Mouse (Mus musculus) regulatory T cell (primary cell): Measurements from ENCODE around the gene Polr3b.

ENCODE experiments used
- in situ Hi-C: fragments of 300-600 bp; cut with MboI, MseI; formaldehyde crosslinking; loops from one replicate; pipeline ENCODE4 v1.15.1; 2025; ENCODE audit warnings: high pct_unique_total_duplicates

Gene Polr3b

DNA sequence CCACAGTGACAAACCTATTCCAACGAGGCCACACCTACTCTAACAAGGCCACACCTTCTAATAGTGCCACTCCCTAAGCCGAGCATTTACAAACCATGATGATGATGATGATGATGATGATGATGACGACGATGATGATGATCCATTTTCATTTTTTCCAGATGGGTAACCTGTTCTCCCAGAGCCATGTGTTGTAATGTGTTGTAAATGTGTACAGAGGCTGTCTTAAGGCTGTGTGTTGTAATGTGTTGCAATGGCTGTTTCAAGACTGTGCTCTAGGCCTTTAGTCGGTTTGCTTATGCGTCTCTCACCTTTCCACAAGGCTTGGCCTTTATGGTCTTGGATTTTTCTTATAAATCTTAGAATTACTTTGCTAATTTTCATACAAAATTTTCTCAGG is 40.0 kb downstream of the Polr3b start:
- in situ Hi-C loops, result no loop called here

DNA sequence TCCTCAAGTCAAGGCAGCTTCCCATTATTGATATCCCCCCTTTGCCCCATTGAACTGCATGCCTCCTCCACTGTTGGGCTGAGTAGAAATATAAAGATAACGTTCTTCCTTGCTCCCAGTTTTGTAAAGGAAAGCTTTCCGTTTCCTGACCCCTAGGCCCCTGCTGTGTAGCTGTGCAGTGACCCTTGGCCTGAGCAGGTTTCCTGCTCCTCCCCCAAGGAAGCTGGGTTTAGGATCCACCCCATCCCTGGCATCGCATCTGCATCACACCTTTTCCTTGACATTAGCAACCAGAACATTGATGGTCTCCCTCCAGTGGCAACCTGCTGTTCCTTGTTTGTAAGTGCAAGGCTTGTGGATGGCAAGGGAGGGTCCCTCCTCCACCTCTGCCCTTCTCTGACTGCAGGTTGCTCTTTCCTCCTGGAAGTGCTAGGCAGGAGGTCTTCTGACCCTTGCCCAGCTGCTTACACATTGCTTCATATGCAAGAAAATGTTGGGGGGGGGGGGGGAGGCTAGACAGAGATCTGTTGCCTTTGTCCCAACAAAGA is 43.7 kb downstream of the Polr3b start:
- in situ Hi-C loops, result no loop called here

DNA sequence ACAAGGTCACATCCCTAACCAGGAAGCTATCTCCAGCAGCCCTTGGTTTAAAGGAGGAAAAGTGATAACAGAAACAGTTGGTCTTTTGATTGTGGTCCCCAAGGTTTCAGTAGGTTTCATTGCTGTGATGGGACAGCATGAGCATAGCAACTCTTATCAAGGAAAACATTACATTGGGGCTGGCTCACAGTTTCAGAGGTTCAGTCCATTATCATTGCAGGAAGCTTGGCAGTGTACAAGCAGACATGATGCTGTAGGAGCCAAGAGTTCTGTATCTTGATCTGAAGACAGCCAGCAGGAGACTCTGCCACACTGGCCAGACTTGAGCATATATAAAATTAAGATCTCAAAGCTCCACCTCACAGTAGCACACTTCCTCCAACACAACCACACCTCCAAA is 53.6 kb downstream of the Polr3b start:
- in situ Hi-C loops, result no loop called here

DNA sequence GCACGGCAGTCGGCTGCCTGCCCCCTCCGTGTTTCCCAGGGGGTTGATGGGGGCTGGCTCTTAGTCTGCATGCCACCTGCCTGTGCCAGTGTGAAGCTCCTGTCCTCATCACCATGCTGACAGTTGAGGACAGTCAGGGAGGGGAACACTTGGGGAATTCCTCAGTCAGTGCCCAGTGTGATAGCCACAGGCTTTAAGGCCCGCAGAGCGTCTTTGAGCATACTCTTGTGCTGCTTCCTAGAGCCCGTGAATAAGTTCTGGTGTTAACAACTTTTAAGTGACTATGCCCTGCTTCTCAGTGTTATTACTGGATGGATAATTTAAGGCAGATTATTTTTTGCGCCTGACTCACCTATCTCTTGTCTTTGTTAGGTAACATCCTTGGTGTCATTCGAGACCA is 54.4 kb downstream of the Polr3b start:
- in situ Hi-C loops, result no loop called here

DNA sequence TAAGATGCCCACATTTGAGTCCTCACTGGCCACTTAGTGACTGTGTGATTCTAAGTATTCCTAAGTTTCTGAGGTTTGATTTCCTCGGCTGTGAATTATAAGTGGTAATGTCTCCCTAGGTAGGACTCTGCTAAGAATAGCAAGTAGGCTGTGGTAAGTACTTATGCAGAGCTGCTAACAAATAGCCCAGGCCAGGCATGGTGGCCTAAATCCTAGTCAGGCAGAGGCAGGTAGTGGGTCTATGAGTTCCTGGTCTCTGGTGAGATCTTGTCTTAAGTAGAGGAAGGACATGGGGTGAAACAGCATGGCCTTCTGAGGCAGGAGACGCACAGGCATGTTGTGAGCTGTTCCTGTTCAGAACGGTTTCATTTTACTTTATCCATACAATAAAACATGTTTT is 55.8 kb downstream of the Polr3b start:
- in situ Hi-C loops, result no loop called here

DNA sequence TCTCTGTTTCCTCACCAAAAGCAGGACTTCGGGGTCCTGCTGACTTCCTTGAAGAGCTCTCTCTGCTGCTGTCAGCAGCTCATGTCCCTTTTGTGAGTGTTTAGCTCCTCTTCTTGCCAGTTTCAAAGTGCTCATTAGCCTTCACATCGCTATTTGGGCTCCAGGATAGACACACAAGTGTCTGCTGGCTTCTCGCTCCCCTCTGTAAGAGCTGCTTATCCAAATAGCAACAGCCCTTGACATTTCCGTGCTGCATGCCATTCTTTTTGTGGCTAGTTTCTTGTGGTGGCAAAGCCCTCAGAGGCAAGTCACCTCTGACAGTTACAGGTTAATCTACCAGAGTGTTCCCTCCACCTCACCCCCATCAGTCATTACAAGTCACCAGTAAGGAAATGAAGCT is 56.3 kb downstream of the Polr3b start:
- in situ Hi-C loops, result no loop called here

DNA sequence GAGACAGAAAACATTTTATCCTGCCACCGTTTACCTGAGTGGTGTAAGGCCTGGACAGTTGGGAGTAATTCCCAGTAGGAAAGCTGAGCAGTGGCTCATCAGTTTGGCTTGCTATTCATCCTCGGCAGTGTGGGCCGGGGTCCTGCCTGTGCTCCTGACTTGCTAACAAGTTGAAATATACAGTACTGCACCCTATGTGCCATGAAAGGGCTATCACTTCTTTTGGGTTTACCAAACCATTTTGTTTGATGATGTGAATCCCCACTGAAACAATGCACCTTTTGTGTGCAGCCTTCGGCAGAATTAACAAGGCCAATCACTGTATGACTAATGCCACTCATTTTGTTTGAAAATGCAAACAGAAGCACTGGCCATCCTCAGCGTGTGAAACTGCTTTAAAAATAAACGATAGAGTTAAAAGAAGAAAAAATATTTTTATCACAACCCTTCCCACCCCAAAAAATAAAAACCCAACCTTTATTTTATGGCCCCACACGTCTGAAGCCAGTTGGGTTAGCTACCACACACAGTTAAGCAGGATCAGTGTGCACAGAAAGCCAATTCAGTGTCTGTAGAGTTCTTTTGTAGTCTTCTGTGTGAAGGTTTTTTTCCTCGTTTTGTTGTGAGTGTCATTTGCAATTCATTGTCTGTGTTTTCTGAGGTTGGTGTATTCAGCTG is 63.5 kb downstream of the Polr3b start:
- in situ Hi-C loops, result no loop called here

DNA sequence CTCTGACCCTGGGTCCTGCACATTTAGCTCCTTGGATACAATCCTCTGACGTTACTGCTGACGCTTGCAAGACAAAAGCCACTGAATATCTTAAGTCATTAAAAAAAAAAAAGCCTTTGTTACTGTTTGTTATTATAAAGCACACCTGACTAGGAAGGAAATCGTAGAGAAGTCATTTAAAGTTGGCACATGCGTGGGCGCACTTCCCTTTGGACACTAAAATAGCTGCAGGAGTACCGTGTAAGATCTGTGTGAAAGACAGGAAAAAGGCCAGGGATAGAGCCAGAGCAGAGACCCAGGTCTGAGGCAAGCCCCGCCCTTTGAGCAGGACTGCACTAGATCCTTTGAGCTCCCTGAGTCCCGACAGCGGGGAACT is 64.0 kb downstream of the Polr3b start:
- in situ Hi-C loops, result no loop called here

DNA sequence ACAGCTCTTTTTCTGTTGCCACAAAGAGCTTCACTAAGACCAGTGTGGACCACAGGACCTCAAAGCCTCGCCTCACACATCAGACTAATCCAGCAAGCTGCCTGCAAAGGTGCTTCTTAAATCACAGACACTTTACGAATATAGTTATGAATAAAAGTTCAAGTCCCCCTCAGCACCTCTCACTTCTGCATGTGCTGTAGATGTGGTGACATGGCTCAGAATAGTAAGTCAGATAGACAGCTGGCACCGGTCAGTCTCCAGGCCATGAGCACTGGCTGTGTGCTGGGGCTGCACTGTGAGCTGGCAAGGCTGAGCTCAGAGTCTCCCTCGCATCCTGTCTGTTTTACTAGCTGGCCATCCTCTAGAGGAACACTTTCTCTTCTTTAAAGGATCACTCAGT is 64.6 kb downstream of the Polr3b start:
- in situ Hi-C loops, result no loop called here

DNA sequence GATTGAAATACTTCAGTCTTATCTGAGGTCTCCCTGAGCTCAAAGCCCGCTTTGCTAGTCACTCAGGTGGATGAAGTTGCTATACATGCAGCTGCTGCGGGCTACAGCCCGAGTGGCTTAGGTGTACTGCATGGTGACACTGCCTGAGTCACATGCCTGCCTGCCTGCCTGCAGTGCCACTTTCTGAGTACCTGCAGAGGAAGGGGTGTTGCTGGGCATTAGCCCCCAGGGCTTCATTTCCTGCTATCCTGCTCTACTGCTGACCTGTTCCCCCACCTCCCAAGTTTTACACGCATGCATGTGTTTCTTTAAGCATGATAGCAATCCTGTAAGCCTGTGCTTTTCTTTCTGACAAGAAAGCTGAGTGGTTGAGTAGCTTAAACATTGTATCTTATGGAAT is 65.6 kb downstream of the Polr3b start:
- in situ Hi-C loops, result no loop called here

DNA sequence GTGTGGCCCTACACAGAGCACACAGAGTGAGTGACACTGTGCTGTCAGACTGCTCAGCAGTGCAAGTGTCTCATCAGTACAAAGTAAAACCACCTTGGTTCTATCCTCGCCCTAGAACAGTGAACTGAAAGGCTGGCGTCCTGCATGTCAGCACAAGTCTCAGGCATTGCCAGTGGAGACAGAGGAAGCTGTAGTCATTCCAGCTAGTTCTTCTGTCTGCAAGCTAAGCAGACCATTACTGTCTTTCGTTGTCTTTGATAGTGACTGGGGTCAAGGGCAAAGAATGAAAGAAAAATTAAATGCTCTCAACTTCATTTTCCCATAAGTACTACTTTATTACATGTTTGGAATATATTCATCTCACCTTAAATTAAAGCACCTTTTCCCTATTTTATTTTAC is 67.8 kb downstream of the Polr3b start:
- in situ Hi-C loops, result no loop called here

DNA sequence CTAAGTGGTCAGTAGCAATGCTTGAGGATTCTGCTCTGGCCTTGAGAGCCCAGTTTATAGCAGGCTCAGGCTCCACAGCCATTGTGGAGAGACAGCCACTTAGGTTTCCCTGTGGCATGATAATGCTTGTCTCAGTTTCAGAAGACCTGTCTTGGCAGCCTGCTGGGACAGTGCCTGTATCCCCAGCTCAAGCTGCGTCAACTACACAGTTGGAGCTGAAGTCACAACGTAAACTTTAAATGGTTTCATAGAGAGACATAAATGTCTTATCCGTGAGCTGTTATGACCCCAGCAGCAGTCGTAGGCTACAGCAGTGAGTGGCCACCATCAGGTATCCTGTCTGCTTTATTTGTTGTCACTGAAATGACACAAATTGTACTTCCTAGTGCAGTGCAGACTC is 68.7 kb downstream of the Polr3b start:
- in situ Hi-C loops, result no loop called here

DNA sequence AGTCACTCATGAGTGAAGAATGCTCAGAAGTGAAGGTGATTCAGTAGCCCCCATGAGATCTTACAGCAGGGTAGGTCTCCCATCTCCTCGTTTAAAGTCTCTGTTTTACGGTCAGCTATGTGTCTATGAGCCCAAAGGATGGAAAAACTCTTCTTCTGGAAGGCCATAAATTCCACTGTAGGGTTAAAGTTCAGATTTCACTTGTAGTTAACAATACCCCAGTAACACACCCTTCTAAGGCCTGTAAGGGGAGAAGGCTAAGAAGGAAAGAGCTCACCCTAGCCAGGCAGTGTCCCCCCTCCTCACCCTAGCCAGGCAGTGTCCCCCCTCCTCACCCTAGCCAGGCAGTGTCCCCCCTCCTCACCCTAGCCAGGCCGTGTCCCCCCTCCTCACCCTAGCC is 69.6 kb downstream of the Polr3b start:
- in situ Hi-C loops, result no loop called here

DNA sequence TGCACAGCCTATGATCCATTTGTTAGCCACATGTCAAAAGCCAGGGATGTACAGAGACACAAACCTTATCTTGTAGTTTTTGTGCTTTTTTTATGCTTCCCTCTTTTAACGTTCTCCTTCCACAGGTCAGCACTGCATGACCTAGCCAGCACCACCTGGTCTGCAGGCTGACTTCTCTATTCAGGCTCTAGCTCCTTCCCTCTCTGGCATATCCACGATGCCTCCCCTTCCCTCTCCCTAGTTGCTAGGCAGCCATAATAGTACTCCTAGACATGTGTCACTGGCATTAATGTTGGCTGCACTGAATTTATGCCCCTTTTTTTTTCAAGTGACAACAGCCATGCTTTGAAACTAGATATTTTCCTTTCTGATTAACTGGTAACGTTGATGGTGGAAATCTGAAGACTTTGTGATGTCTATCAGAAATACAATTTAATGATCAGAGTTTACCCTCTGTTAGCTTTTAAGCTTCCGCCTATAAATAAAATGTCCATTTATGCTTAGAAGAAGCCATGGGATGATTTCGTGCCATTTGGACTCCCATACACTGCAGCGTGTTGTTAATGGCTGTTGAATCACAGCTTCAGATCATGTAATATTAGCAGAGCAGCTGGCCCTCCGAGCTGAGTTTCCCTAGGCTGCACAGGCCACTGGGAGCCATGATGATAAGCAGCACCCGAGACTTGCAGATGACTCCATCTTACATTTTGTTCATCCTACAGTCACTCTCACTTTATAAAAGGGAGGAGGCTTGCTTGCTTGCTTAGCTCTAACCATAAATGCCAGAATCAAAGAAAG is 71.9 kb downstream of the Polr3b start:
- in situ Hi-C loops, result no loop called here

DNA sequence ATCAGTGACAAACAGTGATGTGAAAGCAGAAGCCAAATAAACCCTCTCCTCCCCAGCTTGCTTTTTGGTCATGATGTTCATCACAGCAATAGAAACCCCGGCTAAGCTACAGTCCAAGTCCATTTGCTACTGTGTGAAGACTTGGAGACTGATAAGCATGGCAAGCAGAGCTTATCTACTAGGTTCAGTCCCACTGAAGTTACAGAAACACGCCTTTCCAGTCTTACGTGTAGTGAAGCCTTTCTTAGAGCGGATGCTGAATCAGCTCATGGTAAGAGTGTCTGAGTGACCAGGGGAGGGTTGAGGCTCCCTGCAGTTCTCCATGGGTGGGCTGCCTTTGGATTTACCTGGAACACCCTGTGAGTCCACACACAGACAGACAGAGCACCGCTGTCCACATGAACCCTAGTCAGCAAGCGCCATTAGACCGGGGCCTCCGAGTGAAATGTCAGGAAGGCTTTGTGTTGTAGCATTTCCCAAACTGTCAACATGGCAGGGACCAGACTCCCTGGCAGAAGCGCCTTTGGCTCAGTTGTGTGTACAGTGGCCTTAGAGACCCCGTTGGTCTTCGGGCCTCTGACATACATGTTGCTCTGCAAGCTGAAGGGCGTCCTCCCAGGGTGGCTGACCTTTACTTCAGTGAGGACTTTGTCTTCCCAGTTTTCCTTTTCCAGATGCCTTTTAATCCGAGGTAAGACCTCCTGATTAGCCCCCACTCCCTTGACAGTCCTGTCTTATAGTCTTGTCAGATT is 78.3 kb downstream of the Polr3b start:
- in situ Hi-C loops, result no loop called here

DNA sequence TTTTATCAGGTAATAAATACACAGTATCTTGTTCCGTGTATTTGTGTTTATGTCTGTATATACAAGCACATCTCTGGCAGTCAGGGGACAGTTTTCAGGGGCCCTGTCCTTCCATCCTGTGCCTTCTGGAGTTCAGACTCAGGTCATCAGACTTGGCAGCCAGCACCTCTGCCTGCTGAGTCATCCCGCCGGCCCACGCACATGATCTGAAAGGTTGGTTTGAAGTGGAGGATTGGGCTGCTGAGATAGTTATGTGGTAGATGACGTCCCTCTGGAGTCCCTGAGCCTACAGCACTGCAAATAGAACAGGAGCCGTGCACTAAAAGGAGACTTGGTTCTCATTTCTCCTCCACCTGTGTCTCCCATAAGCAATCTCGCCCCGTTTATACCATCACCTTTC is 79.0 kb downstream of the Polr3b start:
- in situ Hi-C loops, result no loop called here

DNA sequence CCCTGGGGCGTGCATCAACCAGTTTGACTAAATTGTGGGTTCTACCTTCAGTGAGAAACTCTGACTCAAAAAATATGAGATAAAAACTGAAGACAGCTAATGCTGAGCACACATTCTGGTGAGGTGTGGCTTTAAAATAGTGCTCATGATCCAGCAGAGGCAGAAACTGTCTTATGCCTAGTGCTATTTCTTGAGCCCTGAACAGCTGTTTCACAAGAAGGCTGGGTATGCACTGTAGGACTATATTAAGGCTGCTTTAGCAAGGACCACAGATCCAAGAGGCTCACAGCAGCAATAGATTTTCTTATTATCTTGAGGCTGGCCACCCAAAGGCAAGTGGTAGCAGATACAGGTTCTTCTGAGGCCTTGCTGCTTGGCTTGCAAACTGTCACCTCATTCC is 80.0 kb downstream of the Polr3b start:
- in situ Hi-C loops, result no loop called here

DNA sequence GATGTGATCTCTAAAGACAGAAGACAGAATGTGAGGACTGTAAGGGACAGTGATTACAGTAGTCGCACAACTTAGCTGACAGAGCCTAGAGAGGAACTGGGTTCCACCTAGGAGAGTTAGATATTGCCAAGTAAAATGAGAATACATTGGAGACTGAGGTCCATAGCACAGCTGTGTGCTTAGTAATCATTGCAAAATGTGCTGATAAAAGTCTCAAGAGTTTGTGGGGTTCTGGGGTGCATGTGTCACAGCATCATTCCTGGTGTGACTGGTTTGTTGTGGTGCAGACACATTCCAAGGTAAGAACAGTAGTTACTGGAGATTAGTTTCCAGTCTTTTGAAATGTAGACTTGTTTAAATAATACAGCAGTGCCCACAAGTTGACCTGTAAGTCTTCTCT is 82.5 kb downstream of the Polr3b start:
- in situ Hi-C loops, result no loop called here

DNA sequence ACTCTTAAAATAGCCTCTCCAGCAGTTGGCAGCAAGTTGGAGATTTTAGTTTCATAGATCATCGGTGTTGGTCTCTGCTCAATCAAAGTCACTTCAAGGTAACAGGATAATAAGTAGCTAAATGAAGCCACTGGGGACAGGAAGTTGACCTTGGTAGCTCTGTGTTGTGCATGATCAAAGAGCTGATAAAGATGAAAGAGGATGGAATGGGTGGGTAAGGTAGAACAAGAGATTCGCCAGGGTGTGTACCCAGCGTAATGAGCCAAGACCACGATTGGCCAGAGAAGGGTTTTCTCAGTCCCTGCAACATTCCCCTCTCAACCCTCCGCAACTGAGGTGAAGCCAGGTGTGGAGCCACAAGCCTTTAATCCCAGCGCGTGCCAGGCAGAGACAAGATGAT is 83.1 kb downstream of the Polr3b start:
- in situ Hi-C loops, result no loop called here

DNA sequence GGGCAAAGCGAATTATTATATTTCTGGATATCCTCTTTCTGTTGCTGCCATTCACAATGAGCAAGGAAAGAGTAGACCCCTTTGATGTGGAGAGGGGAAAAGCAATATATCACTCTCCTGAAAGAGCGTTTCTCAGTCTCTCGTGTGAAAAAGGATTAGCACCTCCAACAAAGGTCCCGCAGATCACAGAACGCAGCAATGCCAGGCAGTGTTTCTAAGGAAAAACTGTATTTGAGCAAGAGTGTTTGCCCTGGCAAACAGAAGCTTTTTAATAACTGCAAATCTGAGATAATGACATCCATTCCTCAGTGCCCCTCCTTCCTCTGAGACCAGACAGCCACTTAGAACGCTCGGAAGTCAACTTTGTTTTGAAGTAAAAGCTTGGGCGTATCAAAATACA is 84.5 kb downstream of the Polr3b start:
- in situ Hi-C loops, result no loop called here

DNA sequence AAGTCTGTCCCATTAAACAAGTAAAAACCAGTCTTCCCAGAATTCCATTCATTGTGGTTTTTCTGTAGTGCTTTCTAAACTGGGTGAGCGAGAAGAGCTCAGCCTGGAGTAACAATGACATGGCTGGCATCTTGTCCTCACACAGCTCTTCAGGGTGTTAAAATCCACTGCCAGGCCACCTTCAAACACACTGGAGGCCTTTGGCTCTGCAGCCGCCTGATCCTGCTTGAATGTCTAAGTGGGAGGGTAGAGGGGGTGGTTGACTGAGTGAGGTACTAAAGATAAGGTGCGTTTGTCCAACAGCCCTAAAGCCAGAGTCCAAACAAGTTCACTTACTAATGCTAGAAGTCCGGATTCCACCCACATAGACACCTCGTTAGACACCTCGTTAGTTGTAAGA is 85.1 kb downstream of the Polr3b start:
- in situ Hi-C loops, result no loop called here

DNA sequence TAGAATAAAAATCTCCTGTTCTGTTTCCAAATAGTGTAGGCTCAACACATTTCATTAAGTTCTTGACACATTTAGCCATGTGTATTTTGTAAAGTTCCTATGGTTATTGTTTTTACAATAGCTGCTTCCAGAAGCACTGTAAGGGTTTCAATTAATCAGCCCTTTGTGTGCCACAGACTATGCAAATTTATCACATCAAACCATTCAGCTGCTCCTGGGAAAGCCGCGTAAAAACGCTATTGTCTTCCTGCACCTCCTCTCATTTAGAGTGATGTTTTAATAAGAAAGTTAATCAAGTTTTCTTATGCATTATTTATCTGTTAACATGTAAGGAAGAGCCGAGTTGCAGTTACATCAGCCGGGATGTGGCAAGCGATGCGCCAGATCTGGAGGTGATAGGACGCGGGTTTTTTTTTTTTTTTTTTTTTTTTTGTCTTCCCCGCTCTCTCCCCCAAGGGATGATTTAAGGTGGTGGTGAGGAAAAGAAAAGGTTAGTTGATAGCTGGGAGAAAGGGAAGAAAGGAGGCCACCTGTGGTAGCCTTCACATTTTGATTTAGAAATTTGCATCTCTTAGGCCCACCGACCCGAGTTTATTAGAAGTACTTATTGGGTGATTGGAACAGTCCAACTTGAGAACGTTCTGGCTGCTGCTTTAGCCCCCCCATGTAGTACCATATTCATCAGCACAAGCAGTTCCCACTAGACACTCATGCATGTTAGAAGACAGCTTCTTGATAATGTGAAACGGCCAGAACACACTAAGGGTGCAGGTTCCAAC is 85.8 kb downstream of the Polr3b start:
- in situ Hi-C loops, result no loop called here
